Mouse (Mus musculus) T-helper 2 cell (primary cell): ENCODE measurements around the gene Tmem125.
"Not testable (repeated sequence)": the region's sequence is repeated elsewhere in the genome, so short reads cannot be mapped to it uniquely, and the experiment has no call there.

Experiments
- in situ Hi-C: fragments of 300-600 bp; cut with MboI, MseI; formaldehyde crosslinking; loops from one replicate; pipeline ENCODE4 v1.15.1; 2025; ENCODE audit warnings: high pct_unique_total_duplicates

The Tmem125 gene

GRCm38 (mm10) chr4:118543592-118544260 is at the start of gene Tmem125:
Gene Tmem125 (minus strand): TSS chr4:118544044.
- in situ Hi-C loops, result no loop called here

GRCm38 (mm10) chr4:118589733-118590130 is 45.9 kb upstream of the Tmem125 start:
- in situ Hi-C loops, result no loop called here

GRCm38 (mm10) chr4:118589053-118589732 is 45.3 kb upstream of the Tmem125 start:
- in situ Hi-C loops, result no loop called here

- in situ Hi-C loops, result no loop called here
These were observed 38.8 kb upstream of the Tmem125 start for GRCm38 (mm10) chr4:118582629-118583028.

GRCm38 (mm10) chr4:118581508-118581907 is 37.7 kb upstream of the Tmem125 start:
- in situ Hi-C loops, result no loop called here

- in situ Hi-C loops, result loop anchor here (10.0 kb wide), 1 partner anchor 175 kb away; the partner anchor contains the start of genes Med8 and Szt2
These were observed 35.5 kb upstream of the Tmem125 start for GRCm38 (mm10) chr4:118579313-118579712.

- in situ Hi-C loops, result loop anchor here (10.0 kb wide), 1 partner anchor 171 kb away; the partner anchor contains the start of genes Med8 and Szt2
These were observed 32.3 kb upstream of the Tmem125 start for GRCm38 (mm10) chr4:118576097-118576496.

DNA sequence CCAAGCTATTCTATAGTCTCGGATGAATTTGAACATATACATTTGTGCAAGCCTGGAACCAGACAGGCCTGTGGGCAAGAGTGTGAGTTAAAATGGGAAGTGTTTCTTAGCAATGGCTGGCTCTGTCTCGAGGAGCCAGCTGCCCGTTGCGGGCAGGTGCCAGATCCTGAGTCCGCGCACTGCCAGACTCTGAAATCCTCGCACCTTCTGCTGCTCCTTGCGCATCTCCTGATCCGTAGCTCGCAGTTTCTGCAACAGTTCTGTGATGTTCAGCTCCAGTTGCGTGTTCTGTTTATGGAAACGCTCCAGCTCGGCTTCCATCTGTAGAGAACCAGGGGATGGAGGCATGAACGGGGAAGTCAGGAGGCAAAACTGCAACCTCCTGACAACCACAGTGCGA is 27.6 kb upstream of the Tmem125 start:
- in situ Hi-C loops, result loop anchor here (10.0 kb wide), 1 partner anchor 167 kb away; the partner anchor contains the start of genes Med8 and Szt2

- in situ Hi-C loops, result no loop called here
These were observed 25.5 kb upstream of the Tmem125 start for GRCm38 (mm10) chr4:118569320-118569719.

DNA sequence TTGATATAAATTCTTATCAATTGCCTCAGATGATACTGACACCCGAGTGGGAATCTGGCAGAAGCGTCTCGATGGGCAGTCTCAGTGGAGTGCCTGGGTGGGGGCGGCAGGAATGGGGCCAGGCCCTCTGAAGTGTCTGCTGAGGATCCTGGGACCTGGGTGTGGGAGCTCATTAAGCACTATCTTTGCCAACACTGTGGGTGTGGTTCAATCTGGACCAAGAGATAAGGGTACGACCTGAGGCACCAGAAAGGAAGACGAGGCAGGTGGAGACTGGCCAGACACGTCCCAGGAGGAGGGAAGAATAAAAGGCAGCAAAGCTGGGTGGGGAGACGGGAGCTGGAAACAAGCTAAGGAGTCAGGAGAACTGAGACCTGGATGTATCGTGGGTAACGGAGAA is 24.9 kb upstream of the Tmem125 start:
- in situ Hi-C loops, result no loop called here

DNA sequence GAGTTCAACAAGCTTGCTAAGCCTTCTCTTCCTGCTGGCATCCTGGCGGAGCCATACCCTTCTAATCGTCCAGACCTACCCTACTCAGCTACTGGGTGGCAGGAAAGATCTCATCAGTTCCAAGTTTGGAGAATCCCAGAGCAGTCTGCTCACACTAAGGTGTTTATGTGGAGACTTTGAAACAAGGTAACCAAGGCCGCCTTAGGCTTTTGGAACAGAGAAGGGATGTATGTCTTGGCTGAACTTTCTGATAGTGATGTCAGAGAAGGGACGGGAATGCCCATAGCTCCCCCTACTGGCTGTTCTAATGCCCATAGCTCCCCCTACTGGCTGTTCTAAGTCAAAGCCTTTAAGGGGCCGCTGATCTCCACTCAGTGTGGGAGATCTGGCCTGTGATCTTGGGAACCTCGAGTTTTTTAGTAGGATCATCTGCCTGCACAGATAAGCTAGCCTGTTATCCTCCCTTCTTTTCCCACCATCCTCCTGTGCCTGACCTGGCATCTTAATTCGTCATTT is 22.4 kb upstream of the Tmem125 start:
- in situ Hi-C loops, result no loop called here

- in situ Hi-C loops, result no loop called here
These were observed 21.1 kb upstream of the Tmem125 start for GRCm38 (mm10) chr4:118564926-118565279.

GRCm38 (mm10) chr4:118564062-118564925 is 20.4 kb upstream of the Tmem125 start:
- in situ Hi-C loops, result no loop called here

DNA sequence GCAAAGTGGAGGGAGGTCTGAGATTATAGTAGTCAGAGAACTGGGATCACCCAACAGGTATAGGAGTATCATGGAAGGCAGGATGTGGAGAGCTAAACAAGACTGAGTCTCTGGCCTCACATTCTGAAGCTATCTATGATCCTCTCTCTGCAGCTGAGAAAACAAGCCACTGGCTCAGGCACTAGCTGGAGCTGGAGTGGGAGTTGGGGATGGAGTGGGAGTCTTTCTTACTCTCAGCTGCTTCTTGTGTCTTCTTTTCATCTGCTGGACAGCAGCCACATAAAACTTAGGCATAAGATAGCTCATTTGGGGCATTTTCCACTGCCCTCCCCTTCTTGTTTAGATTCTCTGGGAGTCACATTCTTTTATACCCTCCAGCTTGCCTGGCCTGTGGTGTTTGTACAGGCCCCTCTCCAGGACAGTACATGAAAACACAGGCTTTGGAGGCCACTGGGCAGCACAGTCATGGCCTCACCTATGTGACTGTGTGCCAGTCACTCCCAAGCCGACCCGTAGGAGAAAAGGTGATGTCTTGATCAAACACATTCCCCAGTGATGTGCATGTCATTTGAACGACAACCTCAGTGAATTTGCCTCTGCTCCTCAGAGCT is 9.3 kb upstream of the Tmem125 start:
- in situ Hi-C loops, result no loop called here

DNA sequence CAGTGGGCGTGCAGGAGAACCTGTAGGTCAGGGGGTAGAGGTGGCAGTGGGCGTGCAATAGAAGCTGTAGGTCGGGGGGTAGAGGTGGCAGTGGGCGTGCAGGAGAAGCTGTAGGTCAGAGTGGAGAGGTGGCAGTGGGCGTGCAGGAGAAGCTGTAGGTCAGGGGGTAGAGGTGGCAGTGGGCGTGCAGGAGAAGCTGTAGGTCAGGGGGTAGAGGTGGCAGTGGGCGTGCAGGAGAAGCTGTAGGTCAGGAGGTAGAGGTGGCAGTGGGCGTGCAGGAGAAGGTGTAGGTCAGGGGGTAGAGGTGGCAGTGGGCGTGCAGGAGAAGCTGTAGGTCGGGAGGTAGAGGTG is 4.3 kb upstream of the Tmem125 start:
- in situ Hi-C loops, result not testable (repeated sequence)

DNA sequence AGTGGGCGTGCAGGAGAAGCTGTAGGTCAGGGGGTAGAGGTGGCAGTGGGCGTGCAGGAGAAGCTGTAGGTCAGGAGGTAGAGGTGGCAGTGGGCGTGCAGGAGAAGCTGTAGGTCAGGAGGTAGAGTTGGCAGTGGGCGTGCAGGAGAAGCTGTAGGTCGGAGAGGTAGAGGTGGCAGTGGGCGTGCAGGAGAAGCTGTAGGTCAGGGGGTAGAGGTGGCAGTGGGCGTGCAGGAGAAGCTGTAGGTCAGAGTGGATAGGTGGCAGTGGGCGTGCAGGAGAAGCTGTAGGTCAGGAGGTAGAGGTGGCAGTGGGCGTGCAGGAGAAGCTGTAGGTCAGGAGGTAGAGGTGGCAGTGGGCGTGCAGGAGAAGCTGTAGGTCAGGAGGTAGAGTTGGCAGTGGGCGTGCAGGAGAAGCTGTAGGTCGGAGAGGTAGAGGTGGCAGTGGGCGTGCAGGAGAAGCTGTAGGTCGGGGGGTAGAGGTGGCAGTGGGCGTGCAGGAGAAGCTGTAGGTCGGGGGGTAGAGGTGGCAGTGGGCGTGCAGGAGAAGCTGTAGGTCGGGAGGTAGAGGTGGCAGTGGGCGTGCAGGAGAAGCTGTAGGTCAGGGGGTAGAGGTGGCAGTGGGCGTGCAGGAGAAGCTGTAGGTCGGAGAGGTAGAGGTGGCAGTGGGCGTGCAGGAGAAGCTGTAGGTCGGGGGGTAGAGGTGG is 3.7 kb upstream of the Tmem125 start:
- in situ Hi-C loops, result not testable (repeated sequence)

DNA sequence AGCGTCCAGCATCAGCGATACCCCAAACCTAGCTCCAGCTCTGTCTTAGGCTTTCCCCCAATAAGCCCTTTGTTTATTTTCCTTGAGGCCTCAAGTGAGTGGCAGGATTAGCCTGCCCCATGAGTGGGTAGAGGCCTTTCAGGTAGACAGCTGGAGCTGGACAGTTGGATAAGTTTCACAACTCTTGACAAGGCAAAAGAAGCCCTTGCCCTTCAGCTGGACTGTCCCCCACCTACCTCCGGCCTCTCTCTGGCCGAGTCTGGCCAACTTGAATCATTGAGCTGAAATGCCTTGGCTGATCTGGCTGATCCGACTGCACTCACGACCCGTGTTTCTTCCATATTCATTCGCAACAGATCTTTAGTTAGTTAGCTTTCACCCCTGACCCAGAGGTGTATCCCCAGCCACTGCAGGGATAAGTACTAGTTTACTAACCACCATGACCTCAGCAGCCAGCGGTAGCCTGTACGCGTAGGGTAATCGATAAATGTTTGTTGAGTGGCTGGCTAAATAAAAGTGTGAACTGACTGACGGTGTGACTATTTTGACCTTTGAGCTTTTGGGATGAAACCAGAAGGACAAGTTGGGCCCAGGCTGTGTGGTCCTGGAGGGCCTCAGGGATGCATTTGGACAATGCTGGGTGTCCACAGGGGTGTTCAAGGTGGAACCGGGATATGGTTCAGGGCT is 740 bp upstream of the Tmem125 start:
- in situ Hi-C loops, result no loop called here

DNA sequence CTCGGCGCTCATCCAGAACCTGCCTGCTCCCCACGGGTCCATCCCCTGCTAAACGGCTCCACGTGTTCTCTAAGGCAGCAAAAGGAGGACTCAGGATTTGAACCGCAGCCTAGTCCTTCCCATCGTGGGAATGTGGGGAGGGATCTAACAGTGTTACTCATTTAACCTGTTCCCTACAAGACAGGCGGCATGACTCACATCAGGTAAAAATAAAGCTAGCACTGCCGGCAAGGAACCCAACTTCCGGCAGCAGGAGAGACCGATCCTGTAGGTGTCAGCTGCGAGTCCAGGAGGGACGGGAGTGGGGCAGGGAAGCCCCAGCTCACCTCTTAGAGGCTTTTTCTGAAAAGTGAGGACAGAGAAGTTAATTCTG is 700 bp downstream of the Tmem125 start:
- in situ Hi-C loops, result no loop called here

DNA sequence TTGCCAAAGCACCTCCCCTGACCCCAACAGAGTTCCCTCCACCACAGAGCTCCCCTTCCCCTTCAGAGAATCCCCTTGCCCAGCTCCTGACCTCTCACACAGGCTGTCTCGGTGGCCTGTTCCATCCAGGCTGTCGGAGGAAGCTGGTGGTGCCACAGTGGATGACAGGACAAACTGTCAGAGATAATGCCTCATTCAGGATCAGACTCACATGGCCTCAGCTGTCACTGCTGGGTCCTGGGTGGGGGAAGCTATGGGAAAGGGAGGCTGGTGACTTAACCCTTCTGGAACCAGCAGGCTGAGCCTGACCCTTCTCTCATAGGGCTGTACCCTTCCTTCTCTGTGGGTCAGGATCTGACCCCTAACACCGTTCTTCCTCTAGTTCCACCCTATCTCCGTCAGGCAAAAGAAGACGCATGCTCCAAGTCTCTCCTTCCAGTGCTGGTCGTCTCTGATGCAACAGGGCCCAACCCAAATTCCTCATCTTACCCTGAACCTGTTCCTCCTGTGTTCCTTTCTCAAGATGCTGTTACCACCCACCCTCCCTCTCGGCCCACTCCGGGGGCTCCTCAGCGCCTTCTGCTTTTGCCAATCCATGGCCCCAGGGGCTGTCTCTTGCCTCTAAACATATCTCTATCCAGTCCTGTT is 1.2 kb downstream of the Tmem125 start:
- in situ Hi-C loops, result no loop called here

DNA sequence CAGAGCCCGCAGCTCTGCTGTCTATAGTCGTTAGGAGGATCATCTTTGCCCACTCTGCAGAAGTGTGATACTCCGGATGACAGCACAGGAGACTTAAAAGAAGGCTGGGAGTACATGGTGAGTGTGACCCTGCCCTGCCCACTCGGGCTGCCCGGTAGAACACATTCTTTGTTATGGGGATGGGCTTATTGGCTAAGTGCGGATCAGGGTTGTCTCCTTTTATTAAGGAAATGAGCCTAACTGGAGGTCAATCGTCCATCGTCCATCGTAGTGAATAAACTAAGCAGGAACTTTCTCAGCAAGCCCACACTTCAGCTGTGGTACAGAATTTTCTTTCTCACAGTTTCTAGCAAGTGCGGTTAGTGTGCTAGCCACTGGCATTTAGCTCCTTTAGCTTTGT is 3.9 kb downstream of the Tmem125 start:
- in situ Hi-C loops, result no loop called here
